Mouse (Mus musculus) heart, embryonic 10.5 days (tissue): Measurements from ENCODE around the gene Tmem186. TPM values are rescaled to one million over a fixed set of nuclear protein-coding genes. Genes with fewer than 3 reads are reported as not detected.

Experiments used
- DNase-seq: peaks from one replicate; pipeline ENCODE4 v3.0.0-alpha.2; 2017; ENCODE audit warnings: low spot score
- H3K27ac ChIP-seq: fragments of 300-500 bp; sonication (generic); 2 replicates; pipeline ENCODE4 v1.5.1; 2016; ENCODE audit warnings: mild to moderate bottlenecking
- H3K27me3 ChIP-seq: fragments of 300-500 bp; sonication (generic); 2 replicates; pipeline ENCODE4 v1.6.1; 2016; ENCODE audit warnings: mild to moderate bottlenecking; ENCODE audit not compliant: poor library complexity, insufficient read depth, severe bottlenecking
- H3K36me3 ChIP-seq: fragments of 300-500 bp; sonication (generic); 2 replicates; pipeline ENCODE4 v1.6.1; 2016; ENCODE audit warnings: mild to moderate bottlenecking, moderate library complexity
- H3K4me1 ChIP-seq: fragments of 300-500 bp; sonication (generic); 2 replicates; pipeline ENCODE4 v1.6.1; 2016; ENCODE audit warnings: mild to moderate bottlenecking
- H3K4me3 ChIP-seq: fragments of 300-500 bp; sonication (generic); 2 replicates; pipeline ENCODE4 v1.5.1; 2016; ENCODE audit warnings: mild to moderate bottlenecking, moderate library complexity
- H3K9me3 ChIP-seq: fragments of 300-500 bp; sonication (generic); 2 replicates; pipeline ENCODE4 v1.6.1; 2016; ENCODE audit warnings: mild to moderate bottlenecking, moderate library complexity
- whole genome bisulfite sequencing: fragments of 180-500 bp; shearing (Covaris S2); methylation state at CpG from one replicate; pipeline ENCODE4 v1.1.7; 2016; 5-methylcytosine and 5-hydroxymethylcytosine counted together
- polyA plus RNA-seq: library from polyadenylated mRNA; unstranded; fragments of >200 nt; fragmentation: Nextera tagmentation; extraction: Ambion mirVana; gene quantifications from 2 replicates; pipeline ENCODE4 v1.2.1, GENCODE M21; 2016

Tmem186 gene
- polyA plus RNA-seq, 1 experiment from 2014 or later = 19.2 TPM

GRCm38 (mm10) chr16:8663606-8664539 is 26.4 kb upstream of the Tmem186 start:
- Histone ChIP-seq H3K4me1 (peaks cover 52% of the 10 kb centered on the region), H3K36me3 (peaks cover 60% of the 10 kb centered on the region), H3K4me3 (no peak overlapping the region), H3K27me3 (no peaks in the 10 kb centered on the region), H3K27ac (peak overlapping the region; percentile 54; the same call in 1 of the 2 replicates), H3K9me3 (no peaks in the 10 kb centered on the region)
- WGBS = 85% methylated on average over 24 of the region's 24 CpGs
- no peak for DNase-seq

GRCm38 (mm10) chr16:8663022-8663421 is 25.5 kb upstream of the Tmem186 start:
- WGBS = 55% methylated on average over 2 of the region's 2 CpGs
- no peak for DNase-seq
- Histone ChIP-seq H3K9me3 (no peaks in the 10 kb centered on the region), H3K27me3 (no peaks in the 10 kb centered on the region), H3K27ac (peak overlapping the region; percentile 31; the same call in 1 of the 2 replicates), H3K36me3 (peaks cover 66% of the 10 kb centered on the region), H3K4me3 (no peak overlapping the region), H3K4me1 (peaks cover 44% of the 10 kb centered on the region)

GRCm38 (mm10) chr16:8658764-8659163 is 21.3 kb upstream of the Tmem186 start:
- H3K27ac ChIP-seq = no peak overlapping the region
- 91% methylated on average over 4 of the region's 4 CpGs for WGBS
- no peak overlapping the region for H3K4me3 ChIP-seq
- no peaks in the 10 kb centered on the region for H3K27me3 ChIP-seq
- DNase-seq = no peak
- H3K36me3 ChIP-seq = peaks cover 88% of the 10 kb centered on the region
- no peaks in the 10 kb centered on the region for H3K9me3 ChIP-seq
- peaks cover 10% of the 10 kb centered on the region; the same call in 1 of the 2 replicates for H3K4me1 ChIP-seq

- 85% methylated on average over 4 of the region's 4 CpGs for WGBS
- H3K27me3 ChIP-seq = no peaks in the 10 kb centered on the region
- H3K27ac ChIP-seq = no peak overlapping the region
- peaks cover 9% of the 10 kb centered on the region; the same call in 1 of the 2 replicates for H3K4me1 ChIP-seq
- no peaks in the 10 kb centered on the region for H3K9me3 ChIP-seq
- H3K36me3 ChIP-seq = peaks cover 87% of the 10 kb centered on the region
- no peak overlapping the region for H3K4me3 ChIP-seq
- no peak for DNase-seq
Observed at GRCm38 (mm10) chr16:8658349-8658748, 20.8 kb upstream of the Tmem186 start.

- peaks cover 84% of the 10 kb centered on the region for H3K36me3 ChIP-seq
- H3K27me3 ChIP-seq = no peaks in the 10 kb centered on the region
- no peaks in the 10 kb centered on the region for H3K9me3 ChIP-seq
- no peak overlapping the region for H3K4me3 ChIP-seq
- H3K27ac ChIP-seq = no peak overlapping the region
- DNase-seq = no peak
- WGBS = 72% methylated on average over 2 of the region's 2 CpGs
- H3K4me1 ChIP-seq = 0 out of 2 replicates have a peak, but pooled peaks cover 5% of the 10 kb centered on the region
Observed at GRCm38 (mm10) chr16:8656256-8656655, 18.7 kb upstream of the Tmem186 start.

GRCm38 (mm10) chr16:8655599-8655998 is 18.1 kb upstream of the Tmem186 start:
- 74% methylated on average over 9 of the region's 9 CpGs for WGBS
- no peaks in the 10 kb centered on the region for H3K9me3 ChIP-seq
- no peak overlapping the region for H3K27ac ChIP-seq
- H3K4me3 ChIP-seq = no peak overlapping the region
- H3K4me1 ChIP-seq = 0 out of 2 replicates have a peak, but pooled peaks cover 5% of the 10 kb centered on the region
- no peaks in the 10 kb centered on the region for H3K27me3 ChIP-seq
- DNase-seq = no peak
- peaks cover 86% of the 10 kb centered on the region for H3K36me3 ChIP-seq

GRCm38 (mm10) chr16:8655108-8655507 is 17.6 kb upstream of the Tmem186 start:
- Histone ChIP-seq H3K27ac (no peak overlapping the region), H3K27me3 (no peaks in the 10 kb centered on the region), H3K36me3 (peaks cover 85% of the 10 kb centered on the region), H3K4me1 (0 out of 2 replicates have a peak, but pooled peaks cover 5% of the 10 kb centered on the region), H3K9me3 (no peaks in the 10 kb centered on the region), H3K4me3 (no peak overlapping the region)
- WGBS = 92% methylated on average over 6 of the region's 6 CpGs
- no peak for DNase-seq

- no peaks in the 10 kb centered on the region for H3K9me3 ChIP-seq
- no peaks in the 10 kb centered on the region for H3K4me1 ChIP-seq
- H3K4me3 ChIP-seq = no peak overlapping the region
- DNase-seq = no peak
- H3K27me3 ChIP-seq = no peaks in the 10 kb centered on the region
- 86% methylated on average over 3 of the region's 3 CpGs for WGBS
- H3K36me3 ChIP-seq = peaks cover 92% of the 10 kb centered on the region
- no peak overlapping the region for H3K27ac ChIP-seq
Observed at GRCm38 (mm10) chr16:8650007-8650406, 12.5 kb upstream of the Tmem186 start.

GRCm38 (mm10) chr16:8645546-8645945 is 8.0 kb upstream of the Tmem186 start:
- H3K9me3 ChIP-seq = no peaks in the 10 kb centered on the region
- no peak overlapping the region for H3K27ac ChIP-seq
- WGBS = 81% methylated on average over 6 of the region's 6 CpGs
- no peak for DNase-seq
- no peaks in the 10 kb centered on the region for H3K27me3 ChIP-seq
- H3K36me3 ChIP-seq = peaks cover 84% of the 10 kb centered on the region
- no peak overlapping the region for H3K4me3 ChIP-seq
- no peaks in the 10 kb centered on the region for H3K4me1 ChIP-seq

GRCm38 (mm10) chr16:8643855-8644254 is 6.3 kb upstream of the Tmem186 start:
- H3K9me3 ChIP-seq = no peaks in the 10 kb centered on the region
- DNase-seq = no peak
- H3K27ac ChIP-seq = no peak overlapping the region
- H3K4me1 ChIP-seq = peaks cover 3% of the 10 kb centered on the region
- 69% methylated on average over 2 of the region's 2 CpGs for WGBS
- H3K27me3 ChIP-seq = no peaks in the 10 kb centered on the region
- H3K4me3 ChIP-seq = no peak overlapping the region
- H3K36me3 ChIP-seq = peaks cover 68% of the 10 kb centered on the region

GRCm38 (mm10) chr16:8639466-8640191 is 2.1 kb upstream of the Tmem186 start:
- Histone ChIP-seq H3K4me1 (peaks cover 21% of the 10 kb centered on the region), H3K36me3 (peaks cover 43% of the 10 kb centered on the region), H3K4me3 (no peak overlapping the region), H3K9me3 (no peaks in the 10 kb centered on the region), H3K27me3 (no peaks in the 10 kb centered on the region), H3K27ac (no peak overlapping the region)
- no peak for DNase-seq
- 75% methylated on average over 11 of the region's 11 CpGs for WGBS

- peak overlapping the region; percentile 96 for H3K27ac ChIP-seq
- no peaks in the 10 kb centered on the region for H3K27me3 ChIP-seq
- H3K36me3 ChIP-seq = peaks cover 36% of the 10 kb centered on the region
- H3K9me3 ChIP-seq = no peaks in the 10 kb centered on the region
- WGBS = 44% methylated on average over 7 of the region's 7 CpGs
- no peak for DNase-seq
- H3K4me1 ChIP-seq = peaks cover 21% of the 10 kb centered on the region
- H3K4me3 ChIP-seq = peak overlapping the region; percentile 91
Observed at GRCm38 (mm10) chr16:8638131-8638530, 619 bp upstream of the Tmem186 start.

GRCm38 (mm10) chr16:8636867-8637216 is 670 bp downstream of the Tmem186 start:
- Histone ChIP-seq H3K4me3 (peak overlapping the region; percentile 91), H3K4me1 (peaks cover 21% of the 10 kb centered on the region), H3K36me3 (peaks cover 39% of the 10 kb centered on the region), H3K27me3 (no peaks in the 10 kb centered on the region), H3K27ac (peak overlapping the region; percentile 96), H3K9me3 (no peaks in the 10 kb centered on the region)
- under 1% methylated on average over 13 of the region's 13 CpGs for WGBS
- peak; percentile 81 for DNase-seq
